Mouse (Mus musculus) liver, embryonic 14.5 days (tissue): ENCODE data around the gene Atp13a2. TPM values are rescaled to one million over a fixed set of nuclear protein-coding genes. Genes with fewer than 3 reads are reported as not detected.

Experiments used
- ATAC-seq: fragments of 200-750 bp; cut with Nextera tagmentation; 2 replicates; pipeline ENCODE4 v1.8.0; 2017; ENCODE audit warnings: moderate number of reproducible peaks, mild to moderate bottlenecking, moderate library complexity; ENCODE audit not compliant: insufficient read depth
- DNase-seq, 3 experiments: peaks; one replicate each; pipeline ENCODE4 v3.0.0-alpha.2; 2012 to 2013; ENCODE audit warnings: low read depth in 3 of 3, low spot score in 3 of 3
- H3K27ac ChIP-seq: fragments of 300-500 bp; sonication (generic); 2 replicates; pipeline ENCODE4 v1.5.1; 2014; ENCODE audit warnings: moderate library complexity, mild to moderate bottlenecking, control low read depth, inconsistent platforms
- H3K27me3 ChIP-seq: fragments of 300-500 bp; sonication (generic); 2 replicates; pipeline ENCODE4 v1.6.1; 2014; ENCODE audit warnings: mild to moderate bottlenecking, low read length, moderate library complexity; ENCODE audit not compliant: control insufficient read depth, insufficient read depth
- H3K36me3 ChIP-seq: fragments of 300-500 bp; sonication (generic); replicated peaks from 2 replicates; pipeline ENCODE4 v1.6.1; 2014; ENCODE audit warnings: low read depth; ENCODE audit not compliant: control insufficient read depth, insufficient read depth
- H3K4me1 ChIP-seq, 2 experiments: fragments of 200-500 bp in 1 of 2; fragments of 300-500 bp in 1 of 2; sonication (generic) in 1 of 2; replicated peaks; 2 replicates each; pipeline ENCODE4 v1.6.1; 2012 to 2014; ENCODE audit warnings: antibody characterized with exemption in 1 of 2, inconsistent platforms in 1 of 2, low read length in 1 of 2; ENCODE audit not compliant: control insufficient read depth in 2 of 2, insufficient read depth in 2 of 2
- H3K4me2 ChIP-seq: fragments of 300-500 bp; sonication (generic); 2 replicates; pipeline ENCODE4 v1.6.1; 2014; ENCODE audit warnings: low read depth, mild to moderate bottlenecking, control low read depth, moderate library complexity
- H3K4me3 ChIP-seq, 2 experiments: fragments of 200-500 bp in 1 of 2; fragments of 300-500 bp in 1 of 2; sonication (generic) in 1 of 2; 2 replicates each; pipeline ENCODE4 v1.5.1; 2012 to 2014; ENCODE audit warnings: low read depth in 2 of 2, low read length in 2 of 2, mild to moderate bottlenecking in 2 of 2, control low read depth in 1 of 2, inconsistent platforms in 1 of 2, moderate library complexity in 1 of 2; ENCODE audit not compliant: insufficient read depth in 1 of 2
- H3K9ac ChIP-seq: fragments of 300-500 bp; sonication (generic); replicated peaks from 2 replicates; pipeline ENCODE4 v1.6.1; 2014; ENCODE audit warnings: mild to moderate bottlenecking, control low read depth, moderate library complexity
- H3K9me3 ChIP-seq: fragments of 300-500 bp; sonication (generic); 2 replicates; pipeline ENCODE4 v1.6.1; 2016; ENCODE audit warnings: low read length, mixed read lengths; ENCODE audit not compliant: control insufficient read depth
- CTCF ChIP-seq: IDR thresholded peaks from 2 replicates; pipeline ENCODE4 v1.5.1; 2016; ENCODE audit warnings: antibody characterized with exemption, low read depth, control low read depth
- EP300 ChIP-seq: IDR thresholded peaks from 2 replicates; pipeline ENCODE4 v1.6.1; 2016; ENCODE audit warnings: antibody characterized with exemption, low read depth
- WGBS: fragments of 180-500 bp; shearing (Covaris S2); extraction: QIAGEN DNeasy Blood & Tissue Kit; methylation state at CpG from one replicate; pipeline ENCODE4 v1.1.7; 2014; ENCODE audit not compliant: insufficient replicate concordance; 5-methylcytosine and 5-hydroxymethylcytosine counted together
- polyA plus RNA-seq, 2 experiments: library from polyadenylated mRNA; depleted of rRNA in 1 of 2; stranded (reverse) in 1 of 2; unstranded in 1 of 2; fragments of >200 nt; fragmentation: Nextera tagmentation in 1 of 2; extraction: Ambion mirVana in 1 of 2; gene quantifications; 2 replicates each; pipeline versions ENCODE4 v1.2.1 to v1.2.3; 2012 to 2014

Gene Atp13a2
- polyA plus RNA-seq, 2 experiments = 11.4 to 17.9 TPM

GRCm38 (mm10) chr4:140946580-140947205, 40.0 kb upstream of the Atp13a2 start:
- no peak for TF ChIP-seq EP300
- TF ChIP-seq CTCF = no peak
- Histone ChIP-seq H3K9ac (no peak overlapping the region), H3K27me3 (no peaks in the 10 kb centered on the region), H3K4me1 (no peaks in the 10 kb centered on the region), H3K27ac (no peak overlapping the region), H3K4me2 (no peak overlapping the region), H3K9me3 (no peaks in the 10 kb centered on the region), H3K4me3 (no peak overlapping the region), H3K36me3 (no peaks in the 10 kb centered on the region)
- DNase-seq = no peak
- WGBS = 59% methylated on average over 14 of the region's 14 CpGs
- ATAC-seq = no peak

DNA sequence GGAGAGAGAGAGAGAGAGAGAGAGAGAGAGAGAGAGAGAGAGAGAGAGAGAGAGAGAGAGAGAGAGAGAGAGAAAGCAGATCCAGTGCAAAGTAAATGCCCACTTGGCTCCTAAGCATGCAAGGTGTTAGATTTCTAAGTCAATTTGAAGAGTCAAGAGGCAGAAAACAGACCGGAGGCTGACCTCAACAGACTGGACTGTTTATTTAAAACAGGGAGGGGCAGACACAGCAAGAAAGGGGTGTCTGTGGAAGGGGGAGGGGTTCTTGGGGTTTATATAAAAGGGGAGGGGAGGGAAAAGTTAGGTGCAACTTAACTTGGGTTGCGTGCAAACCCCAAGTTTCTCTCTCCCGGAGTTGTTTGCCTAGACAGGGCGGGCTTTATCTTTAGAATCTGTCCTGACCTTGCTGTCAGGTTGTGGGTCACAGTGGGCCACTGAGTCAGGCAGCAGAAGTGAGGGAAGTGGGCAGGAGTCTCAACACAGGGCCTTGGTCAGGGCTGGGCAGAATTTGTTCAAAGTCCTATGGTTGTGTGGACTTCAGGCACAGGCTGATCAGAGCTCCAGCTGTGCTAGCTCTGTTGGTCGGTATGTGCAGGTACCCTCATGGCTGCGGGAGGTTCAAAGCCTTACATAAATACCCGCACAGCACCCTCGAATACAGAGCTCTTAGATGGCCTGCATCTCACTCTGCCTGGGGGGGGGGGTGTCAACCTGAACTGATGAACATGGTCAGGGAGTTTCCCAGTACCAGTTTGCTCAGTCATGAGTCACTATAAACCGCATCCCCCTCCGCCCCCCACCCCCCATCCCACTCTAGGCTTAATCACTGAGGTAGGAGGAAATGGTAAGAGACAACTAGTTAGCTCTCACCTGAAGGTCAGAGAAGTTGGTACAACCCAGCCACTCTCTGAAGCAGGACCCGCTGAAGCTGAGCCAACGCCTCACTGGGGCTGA, 38.9 kb upstream of the Atp13a2 start:
- Histone ChIP-seq H3K4me2 (no peak overlapping the region), H3K27me3 (no peaks in the 10 kb centered on the region), H3K36me3 (no peaks in the 10 kb centered on the region), H3K9ac (no peak overlapping the region), H3K9me3 (no peaks in the 10 kb centered on the region), H3K4me3 (no peak overlapping the region), H3K4me1 (peaks cover 0 to 5% of the 10 kb centered on the region in 2 experiments; a peak in 1 of 4 replicates), H3K27ac (no peak overlapping the region)
- TF ChIP-seq EP300 (no peak), CTCF (no peak)
- ATAC-seq (no peak), DNase-seq (no peak)
- 73% methylated on average over 12 of the region's 12 CpGs for WGBS

DNA sequence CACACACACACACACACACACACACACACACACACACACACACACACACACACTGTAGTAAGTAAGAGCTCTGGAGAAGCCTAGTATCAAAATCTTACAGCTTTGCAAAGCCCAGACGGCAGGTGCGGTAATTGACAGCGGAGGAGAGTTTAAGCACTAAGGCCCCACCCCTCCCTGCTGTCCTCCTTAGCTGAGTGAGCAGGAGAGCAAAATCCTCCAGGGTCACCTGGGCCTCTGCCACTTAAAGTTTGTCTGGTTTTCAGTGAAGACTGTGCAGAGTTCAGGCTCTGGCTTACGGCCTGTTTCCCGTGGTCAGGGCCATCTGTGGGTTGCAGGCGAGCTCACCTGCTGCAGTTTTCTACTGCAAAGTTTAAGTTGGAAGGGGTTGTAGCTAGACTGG, 38.2 kb upstream of the Atp13a2 start:
- ATAC-seq = no peak
- no peaks in the 10 kb centered on the region for H3K27me3 ChIP-seq
- H3K9ac ChIP-seq = no peak overlapping the region
- no peak for TF ChIP-seq EP300
- no peak for TF ChIP-seq CTCF
- DNase-seq = no peak
- no peak overlapping the region for H3K4me2 ChIP-seq
- no peaks in the 10 kb centered on the region for H3K36me3 ChIP-seq
- H3K27ac ChIP-seq = no peak overlapping the region
- no peaks in the 10 kb centered on the region for H3K9me3 ChIP-seq
- peaks cover 0 to 5% of the 10 kb centered on the region in 2 experiments; a peak in 1 of 4 replicates for H3K4me1 ChIP-seq
- H3K4me3 ChIP-seq = no peak overlapping the region
- 63% methylated on average over 6 of the region's 6 CpGs for WGBS

- H3K4me3 ChIP-seq = no peak overlapping the region
- no peak overlapping the region for H3K27ac ChIP-seq
- H3K9me3 ChIP-seq = no peaks in the 10 kb centered on the region
- no peaks in the 10 kb centered on the region for H3K36me3 ChIP-seq
- DNase-seq (no peak), ATAC-seq (no peak)
- TF ChIP-seq CTCF = no peak
- no peak for TF ChIP-seq EP300
- no peaks in the 10 kb centered on the region for H3K27me3 ChIP-seq
- H3K9ac ChIP-seq = no peak overlapping the region
- 77% methylated on average over 8 of the region's 8 CpGs for WGBS
- H3K4me2 ChIP-seq = no peak overlapping the region
- H3K4me1 ChIP-seq = peaks cover 0 to 5% of the 10 kb centered on the region in 2 experiments; a peak in 1 of 4 replicates
These were observed 37.6 kb upstream of the Atp13a2 start for GRCm38 (mm10) chr4:140949052-140949451.

- Histone ChIP-seq H3K27me3 (no peaks in the 10 kb centered on the region), H3K9me3 (no peaks in the 10 kb centered on the region), H3K4me1 (peaks cover 0 to 5% of the 10 kb centered on the region in 2 experiments; a peak in 1 of 4 replicates), H3K4me3 (no peak overlapping the region), H3K27ac (no peak overlapping the region), H3K9ac (no peak overlapping the region), H3K36me3 (no peaks in the 10 kb centered on the region), H3K4me2 (no peak overlapping the region)
- TF ChIP-seq CTCF (no peak), EP300 (no peak)
- WGBS = 56% methylated on average over 16 of the region's 16 CpGs
- no peak for ATAC-seq
- DNase-seq = no peak
These were observed 37.1 kb upstream of the Atp13a2 start for GRCm38 (mm10) chr4:140949616-140950015.
